Mouse (Mus musculus) embryonic facial prominence, embryonic 12.5 days (tissue): ENCODE measurements at regions not wholly inside any gene's neighbourhood (a gene's known extent, or its start where the extent isn't known, plus 50 kb on each side); places are given as distances from the start of the nearest gene placed in this dataset.

Experiments
- ATAC-seq: fragments of 200-750 bp; cut with Nextera tagmentation; 2 replicates; pipeline ENCODE4 v1.8.0; 2017; ENCODE audit not compliant: insufficient number of reproducible peaks, insufficient read depth, low FRiP score, low TSS enrichment
- H3K27ac ChIP-seq: fragments of 300-500 bp; sonication (generic); 2 replicates; pipeline ENCODE4 v1.5.1; 2016; ENCODE audit warnings: mild to moderate bottlenecking
- H3K27me3 ChIP-seq: fragments of 300-500 bp; sonication (generic); 2 replicates; pipeline ENCODE4 v1.6.1; 2016; ENCODE audit warnings: mild to moderate bottlenecking, moderate library complexity
- H3K36me3 ChIP-seq: fragments of 300-500 bp; sonication (generic); 2 replicates; pipeline ENCODE4 v1.6.1; 2016; ENCODE audit warnings: mild to moderate bottlenecking
- H3K4me1 ChIP-seq: fragments of 300-500 bp; sonication (generic); 2 replicates; pipeline ENCODE4 v1.6.1; 2016
- H3K4me2 ChIP-seq: fragments of 300-500 bp; sonication (generic); replicated peaks from 2 replicates; pipeline ENCODE4 v1.6.1; 2016; ENCODE audit warnings: mild to moderate bottlenecking, moderate library complexity
- H3K4me3 ChIP-seq: fragments of 300-500 bp; sonication (generic); 2 replicates; pipeline ENCODE4 v1.5.1; 2016; ENCODE audit warnings: mild to moderate bottlenecking
- H3K9ac ChIP-seq: fragments of 300-500 bp; sonication (generic); 2 replicates; pipeline ENCODE4 v1.6.1; 2016; ENCODE audit warnings: mild to moderate bottlenecking, moderate library complexity
- H3K9me3 ChIP-seq: fragments of 300-500 bp; sonication (generic); 2 replicates; pipeline ENCODE4 v1.6.1; 2016; ENCODE audit warnings: mild to moderate bottlenecking, moderate library complexity
- WGBS: fragments of 180-500 bp; shearing (Covaris S2); methylation state at CpG from one replicate; pipeline ENCODE4 v1.1.7; 2016; 5-methylcytosine and 5-hydroxymethylcytosine counted together

DNA sequence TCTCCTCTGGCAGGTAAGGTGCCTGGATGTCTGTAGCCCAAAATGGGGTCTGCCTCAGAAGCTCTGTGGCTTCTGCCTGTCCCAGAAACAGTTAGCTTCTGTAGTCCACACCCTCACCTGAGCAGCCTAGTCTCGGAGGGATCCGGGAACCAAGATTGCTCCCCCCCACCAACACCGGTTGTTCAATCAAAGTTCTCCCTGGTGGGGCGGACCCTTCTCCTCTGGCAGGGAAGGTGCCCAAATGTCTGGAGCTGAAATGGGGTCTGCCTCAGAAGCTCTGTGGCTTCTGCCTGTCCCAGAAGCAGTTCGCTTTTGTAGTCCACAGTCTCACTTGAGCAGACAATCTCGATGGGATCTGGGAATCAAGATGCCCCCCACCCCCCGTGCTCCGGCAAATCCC, 273.0 kb downstream of the Gm28710 start:
- ATAC-seq, result no peak
- H3K4me3 ChIP-seq, result no peak overlapping the region
- no peaks in the 10 kb centered on the region for H3K27me3 ChIP-seq
- no peak overlapping the region for H3K27ac ChIP-seq
- 93% methylated on average over 8 of the region's 8 CpGs for WGBS
- no peak overlapping the region for H3K4me2 ChIP-seq
- no peaks in the 10 kb centered on the region for H3K9me3 ChIP-seq
- no peak overlapping the region for H3K9ac ChIP-seq
- H3K36me3 ChIP-seq, result no peaks in the 10 kb centered on the region
- no peaks in the 10 kb centered on the region for H3K4me1 ChIP-seq

DNA sequence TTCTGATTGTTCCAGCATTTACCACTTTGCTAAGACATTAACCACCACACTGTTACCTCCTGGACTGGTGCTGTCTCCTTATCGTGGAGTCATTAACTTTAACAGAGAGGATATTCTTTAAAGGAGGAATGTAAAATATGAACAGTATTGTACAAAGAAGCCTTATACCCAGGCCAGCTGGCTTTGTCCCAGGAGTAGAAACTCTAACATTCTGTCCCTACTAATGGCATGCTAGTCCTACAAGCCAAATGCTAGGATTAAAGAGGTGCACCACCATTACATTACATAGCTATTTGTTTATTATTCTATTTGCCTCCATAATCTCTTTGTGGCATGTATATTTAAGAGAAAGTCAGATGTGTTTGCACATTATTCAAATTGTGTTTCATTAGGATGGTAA, 288.8 kb downstream of the Gm28710 start:
- no peaks in the 10 kb centered on the region for H3K36me3 ChIP-seq
- WGBS, result 79% methylated on average over 1 of the region's 1 CpGs

DNA sequence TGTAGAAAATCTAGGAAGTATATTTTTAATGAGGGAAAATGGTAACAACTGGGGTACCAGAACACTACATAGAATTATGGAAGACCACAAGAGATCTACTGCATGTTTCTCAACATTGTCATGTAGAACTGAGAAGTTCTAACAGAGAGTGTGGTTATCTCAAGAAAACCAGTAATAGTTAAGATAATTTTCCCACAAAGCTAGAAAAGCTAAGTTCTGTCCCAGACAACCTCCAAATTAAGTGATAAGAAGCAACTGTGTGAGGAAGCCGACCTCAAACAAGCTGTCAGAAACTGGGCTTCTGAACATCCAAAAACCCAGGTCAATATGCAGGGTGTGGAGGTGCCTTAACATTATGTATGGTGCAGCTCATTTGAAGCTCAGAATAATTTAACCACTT, 261.4 kb upstream of the Speer4f2 start:
- Histone ChIP-seq H3K4me2 (no peak overlapping the region), H3K27ac (no peak overlapping the region), H3K36me3 (no peaks in the 10 kb centered on the region), H3K27me3 (no peaks in the 10 kb centered on the region), H3K4me1 (peaks cover 4% of the 10 kb centered on the region; the same call in 1 of the 2 replicates), H3K4me3 (no peak overlapping the region), H3K9ac (no peak overlapping the region), H3K9me3 (no peaks in the 10 kb centered on the region)
- 82% methylated on average over 1 of the region's 1 CpGs for WGBS
- ATAC-seq, result no peak

More for the DNA sequence above, 288.8 kb downstream of the Gm28710 start:
- no peak for ATAC-seq
- Histone ChIP-seq H3K27me3 (no peaks in the 10 kb centered on the region), H3K4me1 (no peaks in the 10 kb centered on the region), H3K4me3 (no peak overlapping the region), H3K9me3 (no peaks in the 10 kb centered on the region), H3K4me2 (no peak overlapping the region), H3K9ac (no peak overlapping the region), H3K27ac (no peak overlapping the region)

DNA sequence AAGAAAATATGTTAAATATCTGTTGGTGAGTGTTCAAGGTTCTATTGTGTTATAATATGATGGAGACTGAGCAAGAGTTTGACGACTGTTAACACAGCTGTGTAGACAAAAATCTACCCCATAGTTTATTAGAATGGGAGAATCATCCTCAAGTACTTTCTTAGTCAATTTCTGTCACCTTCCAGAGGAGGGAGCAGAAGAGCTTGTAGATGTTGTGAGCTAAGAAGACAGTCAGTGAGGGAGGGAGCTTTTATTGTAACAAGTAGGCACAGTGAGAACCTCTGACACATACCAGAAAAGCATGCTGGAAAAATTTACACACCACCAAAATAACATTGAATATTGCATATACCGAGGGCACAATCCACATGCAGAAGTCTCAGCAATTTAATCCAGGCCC, 261.0 kb upstream of the Speer4f2 start:
- H3K27ac ChIP-seq, result no peak overlapping the region
- peaks cover 4% of the 10 kb centered on the region; the same call in 1 of the 2 replicates for H3K4me1 ChIP-seq
- H3K4me3 ChIP-seq, result no peak overlapping the region
- H3K9me3 ChIP-seq, result no peaks in the 10 kb centered on the region
- no peaks in the 10 kb centered on the region for H3K36me3 ChIP-seq
- H3K9ac ChIP-seq, result no peak overlapping the region
- 51% methylated on average over 2 of the region's 2 CpGs for WGBS
- no peak for ATAC-seq
- no peaks in the 10 kb centered on the region for H3K27me3 ChIP-seq
- no peak overlapping the region for H3K4me2 ChIP-seq

DNA sequence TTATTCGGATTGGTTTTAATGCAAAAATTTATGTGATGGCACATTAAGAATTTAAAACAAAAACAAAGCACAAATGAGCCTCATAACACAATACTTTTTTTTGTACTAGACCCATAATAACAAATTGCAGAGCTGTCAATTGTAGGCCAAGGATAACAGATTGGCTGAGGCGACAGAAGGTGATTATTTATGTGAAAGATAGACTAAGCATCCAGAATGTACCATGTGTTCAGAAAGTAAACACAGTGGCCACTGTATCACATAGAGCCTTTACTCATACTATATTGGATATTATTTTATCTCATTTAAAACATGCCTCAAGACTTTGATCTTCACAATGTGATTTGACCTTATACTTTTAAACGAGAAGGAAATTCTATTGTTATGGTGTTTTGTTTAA, 257.9 kb upstream of the Speer4f2 start:
- Histone ChIP-seq H3K4me3 (no peak overlapping the region), H3K4me2 (no peak overlapping the region), H3K27me3 (no peaks in the 10 kb centered on the region), H3K4me1 (peaks cover 4% of the 10 kb centered on the region; the same call in 1 of the 2 replicates), H3K9ac (no peak overlapping the region), H3K27ac (no peak overlapping the region), H3K9me3 (no peaks in the 10 kb centered on the region), H3K36me3 (no peaks in the 10 kb centered on the region)
- 79% methylated on average over 3 of the region's 3 CpGs for WGBS
- ATAC-seq, result no peak

DNA sequence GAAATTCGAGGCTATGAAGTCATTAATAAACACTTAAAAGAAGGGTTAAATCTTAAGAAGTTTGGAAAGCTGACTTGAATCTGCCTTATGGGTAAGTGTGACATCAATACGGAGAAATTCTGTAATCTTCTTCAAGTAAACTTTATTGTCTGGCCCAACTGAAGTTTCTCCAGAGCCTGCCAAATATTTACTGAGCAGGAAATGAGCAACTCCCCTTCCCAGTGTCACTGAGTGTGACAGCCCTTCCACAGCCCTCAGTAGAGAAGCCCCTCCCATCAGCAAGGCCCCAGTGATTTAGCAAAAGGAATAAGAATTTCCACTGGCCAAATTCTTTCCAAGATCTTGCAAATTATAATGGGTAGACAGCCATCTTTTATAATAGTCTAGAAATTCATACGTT, 256.9 kb upstream of the Speer4f2 start:
- Histone ChIP-seq H3K4me2 (no peak overlapping the region), H3K36me3 (no peaks in the 10 kb centered on the region), H3K27me3 (no peaks in the 10 kb centered on the region), H3K4me1 (peaks cover 4% of the 10 kb centered on the region; the same call in 1 of the 2 replicates), H3K27ac (no peak overlapping the region), H3K4me3 (no peak overlapping the region), H3K9me3 (no peaks in the 10 kb centered on the region), H3K9ac (no peak overlapping the region)
- ATAC-seq, result no peak
- 69% methylated on average over 3 of the region's 3 CpGs for WGBS

DNA sequence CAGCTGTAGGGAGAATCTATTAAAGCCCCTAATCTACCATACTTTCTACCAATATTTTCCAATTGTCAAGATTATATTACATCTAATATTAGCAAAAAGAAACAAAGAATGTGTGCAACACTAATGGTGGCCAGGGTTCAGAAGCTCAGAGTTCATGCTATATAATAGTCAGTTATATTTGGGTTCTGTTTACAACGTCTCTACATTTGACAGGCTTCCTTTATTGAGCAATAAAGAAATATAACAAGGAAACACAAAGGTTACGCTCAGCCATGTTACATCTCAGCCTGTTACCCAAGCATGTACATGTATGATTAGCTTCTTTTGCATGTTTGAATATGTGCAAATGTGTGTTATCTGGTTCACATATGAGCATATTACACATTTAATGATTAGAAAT, 247.7 kb upstream of the Speer4f2 start:
- no peak for ATAC-seq
- no peaks in the 10 kb centered on the region for H3K27me3 ChIP-seq
- H3K9ac ChIP-seq, result no peak overlapping the region
- H3K4me1 ChIP-seq, result no peaks in the 10 kb centered on the region; the same call in 1 of the 2 replicates
- H3K36me3 ChIP-seq, result no peaks in the 10 kb centered on the region
- H3K9me3 ChIP-seq, result no peaks in the 10 kb centered on the region
- no peak overlapping the region for H3K4me2 ChIP-seq
- no peak overlapping the region for H3K4me3 ChIP-seq
- no peak overlapping the region for H3K27ac ChIP-seq
- whole genome bisulfite sequencing, result 91% methylated on average over 2 of the region's 2 CpGs

DNA sequence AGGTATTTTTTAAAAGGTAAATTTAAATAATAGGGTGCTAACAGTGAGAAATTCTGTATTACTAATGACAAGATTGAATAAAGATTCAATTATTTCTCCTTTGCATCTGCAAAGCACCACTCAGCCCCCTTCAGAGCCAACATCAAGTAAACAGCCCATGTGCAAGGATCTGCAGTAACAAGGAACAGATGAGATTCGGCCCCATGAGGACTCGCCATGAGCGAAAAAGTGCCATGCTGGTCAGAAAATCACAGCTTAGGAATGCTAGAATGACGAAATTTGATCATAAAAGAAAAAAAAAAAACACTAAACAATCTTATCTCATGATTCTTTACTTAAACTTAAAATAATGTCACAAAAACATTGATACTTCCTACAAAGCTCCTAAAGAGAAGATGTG, 245.5 kb upstream of the Speer4f2 start:
- no peak overlapping the region for H3K27ac ChIP-seq
- WGBS, result 29% methylated on average over 4 of the region's 4 CpGs

DNA sequence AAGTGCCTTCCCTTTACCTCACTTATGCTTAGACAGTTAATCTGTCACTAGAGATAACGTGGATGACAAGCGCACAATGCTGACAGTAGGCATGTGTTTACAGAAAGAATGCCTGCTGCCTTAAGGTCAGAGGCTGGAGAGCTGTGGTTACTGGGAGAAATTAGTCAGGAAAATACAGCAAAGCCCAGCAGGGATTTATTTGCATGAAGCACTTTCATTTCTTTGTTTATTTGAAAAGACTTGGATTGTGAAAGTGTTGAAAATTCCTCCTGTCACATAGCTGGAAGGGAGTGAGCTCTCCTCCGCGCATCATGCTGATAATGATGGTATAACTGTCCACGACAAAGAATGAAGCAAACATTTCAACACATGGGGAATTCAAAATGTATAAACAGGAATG, 237.5 kb upstream of the Speer4f2 start:
- no peaks in the 10 kb centered on the region for H3K9me3 ChIP-seq
- no peak overlapping the region for H3K9ac ChIP-seq
- H3K27me3 ChIP-seq, result no peaks in the 10 kb centered on the region
- H3K4me3 ChIP-seq, result no peak overlapping the region
- WGBS, result 52% methylated on average over 5 of the region's 5 CpGs
- ATAC-seq, result no peak
- H3K4me1 ChIP-seq, result no peaks in the 10 kb centered on the region
- no peak overlapping the region for H3K27ac ChIP-seq
- H3K4me2 ChIP-seq, result no peak overlapping the region
- H3K36me3 ChIP-seq, result no peaks in the 10 kb centered on the region

More for the DNA sequence above, 245.5 kb upstream of the Speer4f2 start:
- Histone ChIP-seq H3K4me1 (no peaks in the 10 kb centered on the region; the same call in 1 of the 2 replicates), H3K36me3 (no peaks in the 10 kb centered on the region), H3K27me3 (no peaks in the 10 kb centered on the region), H3K4me3 (no peak overlapping the region), H3K4me2 (no peak overlapping the region), H3K9ac (no peak overlapping the region), H3K9me3 (no peaks in the 10 kb centered on the region)
- ATAC-seq, result no peak

DNA sequence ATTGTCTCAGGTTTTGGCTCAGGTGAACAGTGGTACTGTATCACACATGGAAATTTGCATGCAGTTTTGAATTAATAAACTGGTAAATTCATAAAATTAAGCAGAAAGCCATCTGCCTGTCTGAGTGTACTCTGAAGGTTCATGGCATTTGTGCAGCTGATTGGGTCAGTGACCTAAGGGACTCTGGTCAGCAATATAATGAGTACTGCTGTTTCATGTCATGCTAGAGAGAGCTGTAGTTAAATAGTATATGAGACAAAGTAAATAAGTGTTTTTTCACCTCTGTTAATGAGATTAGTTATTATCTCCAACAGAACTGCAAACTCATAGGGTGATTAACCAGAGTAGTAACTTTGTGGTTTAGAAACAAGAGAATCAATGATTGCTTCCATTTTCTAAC, 231.4 kb upstream of the Speer4f2 start:
- Histone ChIP-seq H3K4me1 (no peaks in the 10 kb centered on the region), H3K9ac (no peak overlapping the region), H3K4me3 (no peak overlapping the region), H3K4me2 (no peak overlapping the region), H3K9me3 (no peaks in the 10 kb centered on the region), H3K27me3 (no peaks in the 10 kb centered on the region), H3K27ac (no peak overlapping the region), H3K36me3 (no peaks in the 10 kb centered on the region)
- ATAC-seq, result no peak

DNA sequence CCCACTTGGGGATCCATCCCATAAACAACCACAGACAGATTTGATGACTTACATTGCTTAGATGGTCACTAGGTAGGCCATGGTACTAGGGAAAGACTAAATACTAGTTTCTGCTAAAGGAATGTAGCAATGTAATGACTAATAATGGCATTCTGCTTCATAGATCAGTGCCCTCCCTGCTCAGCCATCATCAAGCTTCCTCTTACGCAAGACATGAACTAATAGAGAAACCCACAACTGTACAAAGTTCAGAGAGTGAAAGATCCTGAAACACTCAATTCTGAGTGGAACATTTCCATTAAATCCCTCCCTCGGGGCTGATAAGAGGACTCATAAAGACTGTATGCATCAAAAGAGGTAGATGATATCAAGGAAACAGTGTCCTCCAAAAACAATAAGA, 198.4 kb upstream of the Speer4f2 start:
- H3K9ac ChIP-seq, result no peak overlapping the region
- H3K4me2 ChIP-seq, result no peak overlapping the region
- H3K9me3 ChIP-seq, result no peaks in the 10 kb centered on the region
- H3K27ac ChIP-seq, result no peak overlapping the region
- WGBS, result 83% methylated on average over 2 of the region's 2 CpGs
- H3K4me1 ChIP-seq, result no peaks in the 10 kb centered on the region
- no peaks in the 10 kb centered on the region for H3K36me3 ChIP-seq
- ATAC-seq, result no peak
- H3K27me3 ChIP-seq, result no peaks in the 10 kb centered on the region
- no peak overlapping the region for H3K4me3 ChIP-seq

DNA sequence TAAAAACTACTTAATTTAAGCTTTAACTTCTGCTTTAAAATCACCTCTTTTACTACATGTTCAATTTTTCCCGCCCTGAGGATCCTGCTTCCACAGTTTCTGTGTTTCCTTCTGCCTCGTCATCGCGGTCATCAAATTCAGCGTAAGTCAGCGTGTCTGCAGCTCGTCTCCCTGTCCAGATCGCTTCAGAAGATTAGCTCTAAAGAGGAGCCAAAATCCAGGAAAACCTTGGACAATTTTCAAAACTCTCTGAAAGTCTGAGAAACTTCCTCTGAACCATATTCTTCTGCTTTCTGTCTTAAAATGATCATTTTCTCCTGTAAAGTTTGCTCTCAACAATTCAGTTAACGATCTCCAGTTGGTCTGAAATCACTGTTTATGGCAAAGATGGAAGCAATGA, 196.2 kb upstream of the Speer4f2 start:
- no peaks in the 10 kb centered on the region for H3K27me3 ChIP-seq
- H3K9me3 ChIP-seq, result no peaks in the 10 kb centered on the region
- no peaks in the 10 kb centered on the region for H3K36me3 ChIP-seq
- H3K9ac ChIP-seq, result no peak overlapping the region
- ATAC-seq, result no peak
- no peak overlapping the region for H3K4me2 ChIP-seq
- WGBS, result 66% methylated on average over 9 of the region's 9 CpGs
- no peak overlapping the region for H3K4me3 ChIP-seq
- H3K4me1 ChIP-seq, result no peaks in the 10 kb centered on the region
- H3K27ac ChIP-seq, result no peak overlapping the region
